Mouse (Mus musculus) ES-Bruce4 (cell line): Measurements from ENCODE around the gene Cyp4f40.
"Not testable (repeated sequence)": the region's sequence is repeated elsewhere in the genome, so short reads cannot be mapped to it uniquely, and the experiment has no call there.

ENCODE experiments used
- CTCF ChIP-seq: IDR thresholded peaks from one replicate; pipeline ENCODE4 v1.8.1; 2011; ENCODE audit warnings: low read depth, low read length
- EP300 ChIP-seq: IDR thresholded peaks from 2 replicates; pipeline ENCODE4 v1.6.1; 2011; ENCODE audit warnings: low read depth, low read length; ENCODE audit not compliant: insufficient read depth
- POLR2A ChIP-seq: IDR thresholded peaks from one replicate; pipeline ENCODE4 v1.8.1; 2011; ENCODE audit warnings: low read length; ENCODE audit not compliant: insufficient read depth

- TF ChIP-seq CTCF, POLR2A, EP300: not testable (repeated sequence)
Measured at GRCm38 (mm10) chr17:32722151-32722550, 63.5 kb downstream of the Cyp4f40 start.
